Mouse (Mus musculus): ENCODE data around the gene Synj2. TPM values are rescaled to one million over a fixed set of nuclear protein-coding genes. Genes with fewer than 3 reads are reported as not detected.

Synj2 gene
- total and polyA plus RNA-seq, 3 experiments: 1.2 to 2.5 TPM; not detected in 1

DNA sequence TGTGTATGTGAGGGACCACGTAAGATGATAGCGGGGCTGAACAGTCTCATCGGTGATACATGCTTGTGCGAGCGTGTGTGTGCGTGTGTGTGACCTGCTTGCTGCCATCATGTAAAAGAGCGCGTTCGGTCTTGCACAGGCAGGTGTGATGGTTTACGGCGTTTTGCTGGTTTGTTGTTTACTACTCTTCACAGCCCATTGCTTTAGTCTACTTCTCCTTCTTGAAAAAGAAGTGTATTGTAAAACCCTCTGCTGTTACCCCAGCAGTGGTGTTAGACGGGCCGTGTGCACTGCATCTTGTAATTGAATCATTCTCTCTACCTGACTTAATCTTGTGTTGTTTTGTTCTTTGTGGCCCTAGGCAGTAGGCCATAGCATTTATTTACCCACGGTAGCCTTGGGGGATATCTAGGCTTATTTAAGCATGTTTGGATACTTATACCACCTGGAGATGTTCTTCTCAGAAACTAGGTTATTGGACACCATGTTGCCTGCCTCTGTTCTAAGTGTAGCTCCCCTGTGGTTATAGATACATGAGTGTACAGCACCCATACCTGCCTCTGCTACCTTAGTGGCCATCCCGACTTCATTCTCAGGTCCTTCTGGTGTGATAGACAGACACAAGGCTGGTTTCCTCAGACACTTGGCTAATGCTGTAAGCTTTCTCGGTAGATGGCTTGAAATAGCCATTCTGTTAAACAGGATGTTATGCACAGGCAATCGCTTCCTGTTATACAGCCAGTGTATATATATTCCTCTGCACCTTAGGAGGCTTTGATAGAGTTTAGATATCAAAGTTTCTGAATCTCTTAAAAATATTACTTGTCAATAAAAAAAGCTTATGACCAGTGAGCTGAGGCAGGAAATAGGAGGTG is 43.5 kb upstream of the Synj2 start:
- Histone ChIP-seq H3K4me3 (ENCODE audit: control insufficient read depth in 1 of 2, insufficient read depth in 1 of 2, low read depth in 2 of 2, low read length in 2 of 2) (no peak overlapping the region), H3K4me1 (ENCODE audit: control insufficient read depth in 1 of 2, insufficient read depth in 2 of 2, low read length in 2 of 2) (peaks cover 3 to 8% of the 10 kb centered on the region in 2 experiments; a peak in 1 of 4 replicates), H3K27ac (ENCODE audit: control insufficient read depth, low read depth, low read length) (no peak overlapping the region), H3K27me3 (ENCODE audit: control insufficient read depth in 1 of 2, insufficient read depth in 2 of 2, low read length in 2 of 2) (no peaks in the 10 kb centered on the region), H3K9me3 (replicated peaks; ENCODE audit: insufficient read depth, low read length) (no peaks in the 10 kb centered on the region), H3K36me3 (ENCODE audit: control insufficient read depth in 1 of 2, insufficient read depth in 2 of 2, low read length in 2 of 2) (peaks cover 0 to 6% of the 10 kb centered on the region in 2 experiments; a peak in 3 of 4 replicates), H3K79me2 (ENCODE audit: control insufficient read depth, insufficient read depth, low read length, poor library complexity) (no peaks in the 10 kb centered on the region), H3K9ac (ENCODE audit: control insufficient read depth, low read depth, low read length, poor library complexity, severe bottlenecking) (no peak overlapping the region)
- DNase-seq (ENCODE audit: low read depth, low spot score): no peak
- no peak for TF ChIP-seq POLR2A (IDR thresholded peaks at IDR 0.05; ENCODE audit: control insufficient read depth in 1 of 2, insufficient read depth in 1 of 2, low read depth in 1 of 2, low read length in 2 of 2, poor library complexity in 1 of 2)
- TF ChIP-seq CHD2 (IDR thresholded peaks at IDR 0.05; ENCODE audit: low read length): no peak
- no peak for TF ChIP-seq NELFE (IDR thresholded peaks at IDR 0.05; ENCODE audit: low read depth, low read length)
- no peak for TF ChIP-seq ZKSCAN1 (IDR thresholded peaks at IDR 0.05; ENCODE audit: low read depth, low read length)
- no peak for TF ChIP-seq ZNF384 (IDR thresholded peaks at IDR 0.05; ENCODE audit: low read depth, low read length)

DNA sequence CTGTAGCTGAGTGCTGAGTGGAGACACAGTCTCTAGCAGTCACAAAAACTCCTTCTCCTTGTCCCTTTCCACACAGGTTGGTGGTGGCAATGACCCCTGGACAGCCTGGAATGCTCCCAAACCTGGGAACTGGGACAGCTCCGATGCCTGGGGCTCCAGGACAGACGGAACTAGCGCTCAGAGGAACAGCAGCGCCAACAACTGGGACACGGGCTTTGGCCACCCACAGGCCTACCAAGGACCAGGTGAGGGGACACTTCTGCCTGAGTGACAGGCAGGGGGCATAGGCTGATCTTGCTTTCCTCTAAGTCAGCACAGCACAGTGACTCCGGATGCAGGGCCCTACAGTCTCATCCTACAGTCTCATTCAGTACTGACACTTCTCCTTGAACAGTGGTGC is 41.8 kb upstream of the Synj2 start:
- Histone ChIP-seq H3K79me2 (ENCODE audit: control insufficient read depth, insufficient read depth, low read length, poor library complexity) (no peaks in the 10 kb centered on the region), H3K27me3 (ENCODE audit: control insufficient read depth in 1 of 2, insufficient read depth in 2 of 2, low read length in 2 of 2) (no peaks in the 10 kb centered on the region), H3K36me3 (ENCODE audit: control insufficient read depth in 1 of 2, insufficient read depth in 2 of 2, low read length in 2 of 2) (no peaks in the 10 kb centered on the region; a peak in 1 of 4 replicates), H3K9me3 (replicated peaks; ENCODE audit: insufficient read depth, low read length) (no peaks in the 10 kb centered on the region), H3K4me1 (ENCODE audit: control insufficient read depth in 1 of 2, insufficient read depth in 2 of 2, low read length in 2 of 2) (no peaks in the 10 kb centered on the region), H3K4me3 (ENCODE audit: control insufficient read depth in 1 of 2, insufficient read depth in 1 of 2, low read depth in 2 of 2, low read length in 2 of 2) (no peak overlapping the region), H3K9ac (ENCODE audit: control insufficient read depth, low read depth, low read length, poor library complexity, severe bottlenecking) (no peak overlapping the region), H3K27ac (ENCODE audit: control insufficient read depth, low read depth, low read length) (no peak overlapping the region)
- TF ChIP-seq RCOR1 (IDR thresholded peaks at IDR 0.05; ENCODE audit: low read depth, low read length) (no peak), USF1 (IDR thresholded peaks at IDR 0.05; ENCODE audit: low read depth, low read length) (no peak), BHLHE40 (IDR thresholded peaks at IDR 0.05; ENCODE audit: borderline replicate concordance, low read depth, low read length) (no peak), KAT2A (conservative IDR thresholded peaks at IDR 0.05; ENCODE audit: low read depth, low read length) (no peak), ELF1 (IDR thresholded peaks at IDR 0.05; ENCODE audit: low read depth, low read length) (no peak), MYB (IDR thresholded peaks at IDR 0.05; ENCODE audit: low read depth, low read length) (no peak), UBTF (IDR thresholded peaks at IDR 0.05; ENCODE audit: borderline replicate concordance, insufficient read depth, low read depth, low read length) (no peak), CTCF (IDR thresholded peaks at IDR 0.05 in 2 of 3, conservative IDR thresholded peaks at IDR 0.05 in 1 of 3; ENCODE audit: control insufficient read depth in 1 of 3, insufficient read depth in 1 of 3, low read depth in 2 of 3, low read length in 3 of 3, poor library complexity in 1 of 3, severe bottlenecking in 1 of 3) (no peak), GABPA (IDR thresholded peaks at IDR 0.05; ENCODE audit: low read depth, low read length) (no peak), POLR2A (IDR thresholded peaks at IDR 0.05; ENCODE audit: control insufficient read depth in 1 of 2, insufficient read depth in 1 of 2, low read depth in 1 of 2, low read length in 2 of 2, poor library complexity in 1 of 2) (no peak), ZC3H11A (IDR thresholded peaks at IDR 0.05; ENCODE audit: low read depth, low read length) (no peak), MEF2A (IDR thresholded peaks at IDR 0.05; ENCODE audit: extremely low read depth, insufficient replicate concordance, low read depth, low read length, poor library complexity, severe bottlenecking) (no peak), TBP (IDR thresholded peaks at IDR 0.05; ENCODE audit: low read depth, low read length) (no peak), E2F4 (IDR thresholded peaks at IDR 0.05; ENCODE audit: borderline replicate concordance, low read depth, low read length) (no peak), ZNF384 (IDR thresholded peaks at IDR 0.05; ENCODE audit: low read depth, low read length) (no peak), HCFC1 (IDR thresholded peaks at IDR 0.05; ENCODE audit: low read depth, low read length) (no peak), NRF1 (IDR thresholded peaks at IDR 0.05; ENCODE audit: insufficient read depth, low read depth, low read length, poor library complexity, severe bottlenecking) (no peak), JUND (IDR thresholded peaks at IDR 0.05; ENCODE audit: low read depth, low read length) (no peak), TAL1 (IDR thresholded peaks at IDR 0.05; ENCODE audit: low read length) (no peak)
- no peak for DNase-seq (ENCODE audit: low read depth, low spot score)
